Mouse (Mus musculus): ENCODE data around the gene Cxcl14.

Gene Cxcl14

DNA sequence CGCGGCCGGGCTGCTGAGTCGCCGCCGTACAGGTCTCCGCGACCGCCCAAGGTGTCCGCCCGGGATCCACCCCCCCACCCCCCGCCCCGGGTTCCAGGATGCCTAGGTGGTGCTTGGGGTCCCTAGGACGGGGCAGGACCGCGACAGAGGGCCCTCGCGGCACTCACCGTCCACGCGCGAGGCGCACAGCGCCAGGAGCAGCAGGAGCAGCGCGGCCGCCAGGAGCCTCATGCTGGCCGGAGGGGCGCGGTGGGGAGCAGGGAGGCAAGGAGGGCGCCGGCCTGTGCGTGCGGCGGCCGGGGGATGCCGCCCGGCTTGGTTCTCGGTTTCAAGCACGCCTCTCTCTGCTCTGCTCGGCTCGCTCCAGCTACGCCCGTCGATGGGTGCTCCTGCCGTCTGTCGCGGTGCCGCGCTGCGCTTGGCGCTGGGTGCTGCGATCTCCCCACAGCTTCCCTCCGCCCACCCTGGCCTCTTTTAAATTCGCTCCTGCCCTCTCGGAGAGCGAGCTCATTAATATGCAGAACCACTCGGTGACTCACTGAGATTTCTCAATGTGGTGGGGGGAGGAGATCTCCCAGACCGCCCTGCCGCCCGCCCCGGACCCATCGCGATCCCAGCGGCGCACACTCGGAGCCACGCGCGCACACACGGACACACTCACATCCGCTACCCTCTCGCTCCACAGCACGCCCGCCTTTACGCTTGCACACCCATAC lies at the start of gene Cxcl14:
TSS of gene Cxcl14 (minus strand) at position 609 of the 716 bp plus-strand sequence.
- DNase-seq (ENCODE audit: low spot score), result peak; percentile 46

DNA sequence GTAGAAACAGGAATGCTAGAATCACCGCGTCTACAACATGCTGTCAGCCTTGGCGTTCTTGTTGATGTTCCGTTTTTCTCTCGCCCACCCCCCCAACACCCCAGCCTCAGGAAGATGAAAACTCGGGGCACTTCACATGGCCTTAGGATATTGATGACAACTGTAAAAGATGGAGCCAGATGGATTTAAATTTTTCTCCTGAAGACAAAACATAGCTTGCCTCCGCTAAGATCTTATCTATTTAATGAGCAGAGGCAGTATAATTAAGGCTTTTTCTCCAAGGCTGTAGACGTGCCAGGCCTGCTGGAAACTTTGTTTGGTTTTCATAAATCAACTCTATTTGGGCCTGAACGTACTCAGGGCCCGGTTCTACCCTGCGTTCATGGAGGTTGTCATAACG lies 48.0 kb upstream of the Cxcl14 start:
- no peak for DNase-seq (ENCODE audit: low spot score)

DNA sequence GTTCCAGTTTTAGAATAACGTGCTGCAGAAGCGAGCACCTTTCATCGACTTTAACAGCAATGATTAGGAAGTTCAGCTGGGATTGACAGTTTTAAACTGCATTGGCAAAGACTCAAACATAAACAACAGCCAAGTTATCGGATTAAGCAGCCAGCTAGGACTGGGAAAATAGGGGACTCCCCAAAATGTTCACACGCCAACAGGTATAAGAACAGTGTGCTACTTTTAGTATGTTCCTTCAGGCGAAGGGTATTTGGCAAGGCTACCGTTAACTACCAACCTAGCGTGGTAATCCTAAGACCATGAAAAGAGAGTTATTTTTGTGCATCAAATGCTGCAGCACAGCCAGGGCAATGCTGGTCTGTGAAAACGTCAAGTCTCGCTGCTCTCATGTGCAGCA lies 46.1 kb upstream of the Cxcl14 start:
- no peak for DNase-seq (ENCODE audit: low spot score)

DNA sequence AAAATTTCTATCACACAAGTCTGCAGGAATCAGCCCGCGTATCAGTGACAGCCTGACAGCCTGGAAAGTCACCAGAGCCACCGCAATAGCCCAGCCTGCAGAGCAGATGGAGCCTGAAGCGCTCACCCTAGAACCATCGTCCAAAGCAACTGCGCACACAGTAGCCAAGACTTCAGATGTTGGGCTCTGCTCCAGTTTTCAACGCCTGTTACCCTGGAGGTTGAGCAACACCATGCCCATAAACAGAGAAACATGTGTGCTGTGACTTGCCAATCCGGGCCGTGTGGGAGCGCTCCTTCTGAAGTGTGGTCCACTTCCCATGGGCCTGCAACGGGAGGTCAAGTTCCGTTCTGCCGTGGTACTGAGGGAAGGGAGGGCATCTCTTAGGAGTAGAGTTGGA lies 44.2 kb upstream of the Cxcl14 start:
- no peak for DNase-seq (ENCODE audit: low spot score)

DNA sequence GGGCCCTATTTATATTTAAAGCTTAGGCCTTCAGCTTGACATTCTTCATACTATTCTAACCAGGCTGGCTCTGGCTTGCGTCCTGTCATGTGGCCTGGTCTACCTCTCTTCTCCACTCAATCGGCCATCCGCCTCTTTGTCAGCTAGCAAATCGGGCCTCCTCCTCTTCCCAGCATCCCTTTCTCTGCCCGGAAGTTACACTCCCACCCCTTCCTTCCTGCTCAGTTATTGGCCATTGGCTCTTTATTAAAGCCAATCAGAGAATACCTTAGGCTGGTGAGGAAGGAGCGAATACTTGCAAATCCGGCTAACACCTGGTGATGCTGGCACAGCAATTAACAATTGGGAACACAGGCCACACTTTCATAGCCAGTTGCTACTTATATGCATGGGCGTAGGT lies 43.5 kb upstream of the Cxcl14 start:
- DNase-seq (ENCODE audit: low spot score), result no peak

DNA sequence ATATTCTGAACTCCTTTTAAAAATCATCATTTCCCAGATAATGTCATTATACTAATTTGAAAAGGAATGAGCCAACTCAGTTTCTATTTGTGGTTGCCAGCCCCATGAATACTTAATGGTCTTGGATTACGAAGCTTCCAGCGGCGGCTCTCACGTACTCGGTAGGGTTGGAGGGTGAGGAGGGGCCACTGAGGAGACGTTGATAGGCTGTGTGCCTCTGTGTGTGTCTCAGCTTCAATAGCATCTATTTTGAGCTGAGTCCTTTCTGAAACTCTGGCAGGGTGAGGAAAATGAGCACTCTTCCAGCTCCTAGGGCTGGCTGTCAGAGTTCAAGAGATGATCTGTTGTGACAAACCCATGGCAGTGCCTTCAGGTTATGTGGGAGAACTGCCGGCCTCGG lies 40.6 kb upstream of the Cxcl14 start:
- no peak for DNase-seq (ENCODE audit: low spot score)

DNA sequence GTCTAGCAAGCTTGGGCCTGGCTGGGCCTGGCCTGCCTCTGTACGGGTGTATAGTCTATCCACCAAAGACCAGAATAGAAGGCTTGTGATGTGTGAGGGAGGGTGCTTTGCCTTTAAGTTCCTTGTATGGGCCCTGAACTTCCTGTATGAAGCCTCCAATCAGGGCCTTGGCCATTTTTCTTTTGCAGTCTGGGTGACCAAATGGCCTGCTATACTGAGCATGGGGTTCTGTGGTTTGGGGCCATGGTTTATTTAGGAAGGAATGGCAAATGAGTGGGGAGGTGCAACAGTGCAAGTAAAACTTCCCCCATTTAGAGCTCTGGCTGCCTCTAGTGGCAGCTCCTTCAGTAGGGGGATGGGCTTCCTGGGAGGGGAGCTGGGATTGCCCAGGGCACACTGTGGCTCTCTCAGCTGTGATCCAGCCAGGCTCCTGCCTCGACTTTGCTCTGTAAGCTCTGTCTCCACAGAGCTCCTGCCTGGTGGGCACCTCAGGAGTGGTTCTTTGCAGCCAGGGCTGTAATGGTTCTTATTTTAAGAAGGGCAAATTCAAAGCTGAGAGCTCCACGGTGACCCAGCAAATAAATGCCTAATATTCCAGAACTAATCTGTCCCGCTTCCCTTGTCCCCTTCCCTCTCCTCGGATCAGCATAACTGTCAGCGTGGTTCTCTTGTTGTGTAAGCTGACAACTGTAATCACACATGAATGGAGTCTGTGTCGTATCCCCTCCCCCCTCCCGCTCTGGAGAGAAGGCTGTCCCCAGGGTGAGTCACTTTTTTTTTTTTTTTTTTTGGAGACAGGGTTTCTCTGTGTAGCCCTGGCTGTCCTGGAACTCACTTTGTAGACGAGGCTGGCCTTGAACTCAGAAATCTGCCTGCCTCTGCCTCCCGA lies 38.7 kb upstream of the Cxcl14 start:
- DNase-seq (ENCODE audit: low spot score), result no peak

DNA sequence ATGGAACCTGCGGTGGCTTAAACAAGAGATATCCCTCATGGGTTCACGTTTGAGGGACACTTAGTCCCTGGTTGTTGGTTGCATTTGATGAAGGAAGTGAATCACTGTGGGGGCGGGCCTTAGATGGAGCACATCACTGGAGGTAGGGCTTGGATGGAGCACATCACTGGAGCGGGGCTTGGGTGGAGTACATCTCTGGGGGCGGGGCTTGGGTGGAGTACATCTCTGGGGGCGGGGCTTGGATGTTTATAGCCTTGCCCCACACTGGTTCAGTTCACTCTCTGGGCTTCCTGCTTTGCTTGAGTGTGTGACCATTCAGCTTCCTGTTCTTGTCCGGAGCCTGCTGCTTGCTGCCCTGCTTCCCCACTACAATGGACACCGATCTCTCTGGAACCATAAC lies 37.9 kb upstream of the Cxcl14 start:
- DNase-seq (ENCODE audit: low spot score), result no peak

DNA sequence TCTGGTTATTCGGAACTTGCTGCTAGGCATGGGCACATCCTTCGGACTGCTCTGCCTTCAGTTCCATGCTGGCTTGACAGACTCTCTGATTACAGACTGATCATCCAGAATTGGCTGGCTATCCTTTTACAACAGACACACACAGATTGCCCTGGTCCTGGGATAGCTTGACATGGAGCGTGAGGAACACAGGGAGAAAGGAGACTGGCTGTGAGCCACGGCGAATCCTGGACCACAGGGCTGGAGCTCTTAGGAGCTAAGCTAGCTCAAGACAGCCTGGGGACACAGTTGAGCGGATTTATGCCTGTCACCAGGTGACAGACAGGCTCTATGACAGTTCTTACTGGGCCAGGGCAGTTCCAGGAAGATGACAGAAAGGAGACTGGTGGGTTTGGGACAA lies 36.0 kb upstream of the Cxcl14 start:
- no peak for DNase-seq (ENCODE audit: low spot score)

DNA sequence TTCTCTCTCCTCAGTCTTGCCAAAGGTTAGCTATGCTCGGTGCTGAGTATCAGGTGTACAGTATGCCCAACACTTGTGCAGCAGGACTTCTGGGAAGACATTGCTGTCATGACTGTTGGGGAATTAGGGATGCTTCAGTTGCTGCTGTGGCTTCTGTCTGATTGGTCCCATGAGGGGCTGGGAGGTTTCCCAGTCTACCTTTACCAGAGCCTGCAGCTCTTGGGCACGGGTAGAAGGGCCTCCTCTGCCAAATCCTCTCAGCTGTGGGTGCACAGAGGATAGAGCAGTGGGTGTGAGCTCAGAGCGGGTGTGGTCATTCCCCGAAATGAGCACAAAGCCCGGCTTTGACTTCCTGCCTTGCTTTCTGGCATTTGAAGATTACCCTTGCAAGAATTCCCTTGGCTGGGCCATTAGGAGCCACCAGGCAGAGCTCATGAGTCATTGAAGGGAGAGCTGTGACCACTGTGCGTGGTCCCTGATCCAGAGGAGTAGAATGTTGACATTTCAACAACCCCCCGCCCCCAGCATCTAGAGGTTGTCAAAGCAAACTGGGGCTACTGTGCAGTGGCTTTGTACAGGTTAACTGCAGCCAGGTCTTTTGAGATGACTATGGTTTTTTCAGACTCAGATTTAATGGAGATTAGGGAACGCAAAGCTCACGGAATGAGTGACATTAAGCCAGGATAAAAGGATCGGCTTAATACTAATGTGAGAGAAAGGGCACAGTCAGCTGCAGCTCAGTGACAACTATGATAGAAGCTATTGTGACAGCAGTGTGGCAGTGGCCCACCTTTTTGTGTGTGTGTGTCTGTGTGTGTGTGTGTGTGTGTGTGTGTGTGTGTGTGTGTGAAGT lies 34.5 kb upstream of the Cxcl14 start:
- no peak for DNase-seq (ENCODE audit: low spot score)

DNA sequence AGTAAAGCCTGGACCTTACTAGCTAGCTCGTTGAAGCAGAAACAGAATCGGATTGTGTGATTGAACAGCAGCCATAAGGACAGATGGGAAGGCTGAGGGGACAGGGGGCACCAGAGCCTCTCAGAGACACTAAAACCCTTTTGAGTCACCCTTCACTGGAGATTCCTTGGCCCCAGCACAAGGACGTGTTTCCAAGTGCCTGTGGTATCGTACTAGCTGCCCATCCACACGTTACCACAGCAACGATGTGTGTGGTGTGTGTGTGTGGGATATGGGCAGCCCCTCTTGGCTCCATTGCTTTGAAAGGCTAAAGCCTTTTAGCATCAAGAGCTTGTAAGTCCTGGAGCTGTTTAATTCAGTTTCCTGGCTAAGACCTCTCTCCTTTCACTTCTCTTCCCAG lies 33.4 kb upstream of the Cxcl14 start:
- no peak for DNase-seq (ENCODE audit: low spot score)

DNA sequence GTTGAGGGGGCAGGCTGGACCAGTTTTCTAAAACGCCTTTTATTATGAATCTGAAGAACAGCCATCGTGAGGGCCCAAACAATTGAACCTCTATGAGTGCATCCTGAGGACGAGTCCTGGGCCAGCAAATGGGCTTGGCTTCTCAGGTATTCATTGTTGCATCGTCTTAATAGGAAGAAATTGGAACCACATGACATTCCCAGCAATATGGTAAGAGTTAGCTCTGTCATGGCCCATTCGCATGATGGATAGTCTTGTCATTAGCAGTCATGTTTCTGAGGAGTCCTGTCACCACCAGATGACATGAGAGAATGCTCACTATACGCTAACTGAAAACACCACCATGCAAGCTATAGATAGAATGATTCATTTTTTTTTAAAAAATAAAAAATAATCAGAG lies 32.8 kb upstream of the Cxcl14 start:
- DNase-seq (ENCODE audit: low spot score), result no peak

DNA sequence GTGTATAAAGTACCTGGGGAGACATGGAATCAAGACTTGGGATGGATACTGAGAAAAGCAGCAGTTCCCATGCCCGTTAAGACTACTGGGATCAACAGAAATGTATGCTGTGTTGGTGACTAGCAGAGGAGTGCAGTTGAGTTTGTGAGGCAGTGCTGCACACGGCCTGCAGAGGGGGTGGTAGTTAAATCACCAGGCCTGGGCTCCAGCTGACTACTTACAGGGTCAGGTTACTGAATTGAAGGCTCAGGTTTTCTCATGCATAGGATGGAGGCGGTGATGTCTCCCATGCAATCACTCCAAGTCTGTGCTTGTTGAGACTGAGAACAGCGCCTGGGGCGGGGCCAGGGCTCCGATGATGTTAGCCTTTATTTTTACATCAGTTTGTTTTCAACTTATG lies 31.4 kb upstream of the Cxcl14 start:
- no peak for DNase-seq (ENCODE audit: low spot score)

DNA sequence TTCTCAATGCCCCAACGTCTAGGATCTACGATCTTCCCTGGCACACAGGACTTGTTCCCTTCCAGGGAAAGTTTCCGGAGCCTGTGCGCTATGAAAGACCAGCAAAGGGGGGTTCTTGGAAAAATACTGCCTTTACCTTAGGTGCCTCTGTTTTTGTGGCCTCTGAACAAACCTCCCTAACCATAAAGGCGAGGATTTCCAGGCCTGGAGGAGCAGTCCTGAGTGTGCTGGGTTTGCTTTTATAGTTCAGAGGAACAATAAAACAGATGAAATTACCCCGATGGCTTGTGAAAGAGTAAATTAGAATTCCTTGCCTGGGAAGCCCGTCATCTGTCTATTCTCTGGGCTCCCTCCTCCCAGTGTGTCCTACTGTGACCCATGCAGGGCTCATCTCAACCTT lies 25.3 kb upstream of the Cxcl14 start:
- DNase-seq (ENCODE audit: low spot score), result no peak

DNA sequence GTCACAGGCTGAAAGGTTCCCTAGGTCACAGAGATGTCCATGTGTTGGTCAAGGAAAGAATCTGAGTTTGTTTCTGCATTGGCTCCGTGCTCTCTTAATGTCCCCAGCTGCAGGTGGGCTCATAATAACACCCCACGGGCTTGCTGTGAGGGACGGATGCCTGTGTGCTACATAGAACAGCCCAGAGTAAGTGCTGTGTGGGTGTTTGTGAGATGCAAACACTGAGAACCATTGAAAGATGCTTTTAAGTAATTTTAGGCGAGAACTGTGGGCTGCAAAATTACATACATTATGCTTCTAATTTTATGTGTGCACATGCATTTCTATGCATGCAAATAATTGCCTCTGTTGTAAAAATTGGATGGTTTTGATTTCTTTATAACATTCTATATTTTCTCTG lies 20.6 kb upstream of the Cxcl14 start:
- DNase-seq (ENCODE audit: low spot score), result no peak

DNA sequence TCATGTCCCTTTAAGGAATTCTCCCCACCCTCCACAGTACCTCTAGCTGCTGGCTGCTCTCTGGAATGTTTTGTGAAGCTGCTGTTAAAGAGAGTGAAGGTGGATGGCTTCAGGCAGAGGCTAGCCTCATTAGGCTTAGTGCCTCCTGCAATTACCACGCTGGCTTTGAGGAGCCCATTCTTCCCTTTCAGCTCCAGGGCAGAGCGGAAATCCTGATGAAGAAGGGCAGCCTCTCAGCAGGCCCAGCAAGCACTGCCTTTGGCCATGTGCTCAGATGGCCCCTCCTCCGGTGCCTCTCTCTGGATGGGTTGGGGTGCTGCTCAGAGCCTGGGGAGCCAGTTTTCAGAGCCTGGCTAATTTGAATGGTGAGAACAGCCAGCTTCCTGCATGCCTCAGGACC lies 18.9 kb upstream of the Cxcl14 start:
- DNase-seq (ENCODE audit: low spot score), result no peak

DNA sequence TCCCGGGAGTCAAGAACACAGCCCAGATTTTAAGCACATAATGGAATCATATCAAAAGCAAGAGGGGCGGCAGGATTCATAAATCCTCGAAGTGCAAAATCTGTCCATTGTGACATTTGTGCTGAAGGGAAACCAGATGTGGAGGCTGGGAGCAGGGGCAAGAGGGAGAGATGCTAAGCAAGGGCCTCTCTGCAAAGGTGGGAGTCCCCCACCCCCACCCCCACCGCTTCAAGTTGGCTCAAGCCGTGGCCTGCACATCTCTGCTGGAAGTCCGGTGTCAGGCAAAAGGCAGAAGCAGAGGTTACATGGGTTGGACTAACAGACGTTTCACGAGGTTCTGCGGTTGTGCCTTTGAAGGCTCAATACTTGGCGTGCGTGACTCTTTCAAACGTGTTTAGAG lies 8.7 kb upstream of the Cxcl14 start:
- no peak for DNase-seq (ENCODE audit: low spot score)

DNA sequence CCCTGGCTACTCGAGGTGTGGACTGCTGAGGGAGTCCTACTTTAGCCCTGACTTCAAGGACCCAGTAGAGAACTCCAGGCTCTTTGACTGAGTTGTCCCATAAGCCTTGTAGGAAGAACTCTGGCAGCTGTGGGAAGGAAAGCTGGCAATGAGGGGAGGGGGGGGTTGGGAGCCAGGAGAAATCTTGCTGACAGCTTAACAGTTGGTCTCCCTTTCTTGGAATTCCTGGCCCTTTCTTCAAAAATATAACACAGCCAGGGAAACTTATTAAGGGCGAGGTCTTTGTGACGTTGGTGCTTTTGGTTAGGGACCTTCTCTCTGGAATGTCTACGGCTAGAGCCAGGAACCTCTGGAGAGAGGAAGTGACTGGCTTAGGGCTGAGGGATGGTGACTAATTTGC lies 8.1 kb upstream of the Cxcl14 start:
- no peak for DNase-seq (ENCODE audit: low spot score)

DNA sequence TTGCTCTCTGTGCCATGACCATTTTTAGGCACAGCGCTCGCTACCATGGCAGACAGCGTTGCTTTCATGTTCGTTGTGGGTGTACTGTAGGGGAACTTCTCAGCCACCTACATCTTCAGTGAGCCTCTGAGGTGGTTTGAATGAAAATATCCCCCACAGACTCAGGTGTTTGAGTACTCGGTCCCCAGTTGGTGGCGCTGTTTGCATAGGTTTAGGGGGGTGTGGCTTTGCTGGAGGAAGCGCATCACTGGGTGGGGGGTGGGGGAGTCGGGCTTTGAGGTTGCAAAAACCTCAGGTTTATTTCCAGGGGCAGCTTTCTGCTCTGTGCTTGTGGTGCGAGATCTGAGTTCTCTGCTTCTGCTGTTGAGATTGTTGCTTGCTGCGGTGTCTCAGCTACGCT lies 3.0 kb upstream of the Cxcl14 start:
- no peak for DNase-seq (ENCODE audit: low spot score)

DNA sequence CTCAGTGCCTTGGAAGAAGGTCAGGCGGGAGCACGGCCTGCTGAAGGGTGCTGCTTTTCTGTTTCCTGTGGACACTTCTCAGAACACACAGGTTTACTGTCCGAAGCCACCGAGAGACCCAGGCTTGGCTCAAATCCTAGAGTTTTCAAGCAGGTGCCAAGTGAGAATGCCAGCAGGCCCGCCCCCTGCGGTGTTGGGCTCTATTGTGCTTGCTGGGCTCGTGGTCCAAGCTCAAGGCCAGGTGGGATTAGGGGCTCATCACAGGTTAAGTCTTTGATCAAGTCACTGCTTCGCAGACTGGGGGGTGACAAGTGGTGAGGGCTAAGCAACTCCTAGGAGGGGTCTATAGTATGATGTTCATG lies 289 bp upstream of the Cxcl14 start:
- no peak for DNase-seq (ENCODE audit: low spot score)

DNA sequence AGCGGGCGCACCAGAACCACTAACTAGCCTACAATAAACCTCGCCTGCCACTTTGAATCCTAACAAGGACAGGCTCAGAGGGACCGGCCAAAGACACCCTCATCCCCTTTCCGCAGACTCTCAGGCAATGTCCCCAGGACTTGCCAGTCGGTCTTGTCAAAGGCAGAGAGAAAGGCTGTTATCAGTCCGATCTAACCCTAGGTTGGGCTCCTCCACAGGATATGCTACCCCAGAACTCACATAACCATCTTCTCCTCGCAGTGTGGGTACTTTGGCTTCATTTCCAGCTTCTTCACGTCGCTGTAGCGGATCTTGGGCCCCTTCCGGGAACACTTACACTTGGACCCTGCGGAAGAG lies 787 bp downstream of the Cxcl14 start:
- DNase-seq (ENCODE audit: low spot score), result no peak

DNA sequence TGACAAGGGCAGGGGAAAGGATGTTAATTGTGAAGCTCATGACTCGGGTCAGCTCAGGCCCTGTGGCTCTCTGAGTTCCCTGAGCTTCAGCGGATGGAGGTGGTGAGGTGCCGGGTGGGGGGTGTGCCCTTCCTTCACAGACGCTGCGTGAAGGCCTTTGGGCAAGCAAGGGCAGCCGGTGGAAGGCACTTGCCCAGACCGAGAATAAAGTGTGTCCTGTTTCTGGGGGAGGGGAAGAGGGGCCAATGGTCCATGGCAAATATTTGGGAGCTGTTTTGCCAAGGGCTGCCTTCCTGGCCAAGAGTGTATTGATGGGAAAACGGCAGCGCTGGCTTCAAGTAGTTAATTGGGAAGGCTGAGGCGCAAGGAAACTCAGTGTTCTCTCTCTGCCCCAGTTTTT lies 1.4 kb downstream of the Cxcl14 start:
- DNase-seq (ENCODE audit: low spot score), result peak; percentile 12

DNA sequence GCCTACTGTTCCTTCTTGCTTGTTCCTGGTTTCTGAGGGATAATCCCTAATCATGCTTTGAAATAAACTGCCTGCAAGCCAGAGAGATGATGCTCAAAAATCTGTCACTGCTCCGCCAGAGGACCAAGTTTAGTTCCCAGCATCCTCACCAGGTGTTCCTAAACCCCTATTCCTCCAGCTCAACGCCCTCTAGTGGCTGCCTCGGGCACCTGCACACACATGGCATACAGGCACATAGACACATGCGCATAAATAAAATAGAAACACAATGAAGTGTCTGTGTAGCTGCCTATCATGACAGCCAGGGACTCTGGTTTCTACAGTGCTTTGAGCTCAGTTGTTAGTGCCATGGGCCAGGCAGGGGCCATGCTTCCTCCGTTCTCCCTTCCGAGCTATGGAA lies 6.4 kb downstream of the Cxcl14 start:
- DNase-seq (ENCODE audit: low spot score), result no peak

All from left cerebral cortex, adult 11 months (tissue).